Mouse (Mus musculus) hindbrain, embryonic 16.5 days (tissue): ENCODE measurements around the gene Cadm2. TPM values are rescaled to one million over a fixed set of nuclear protein-coding genes. Genes with fewer than 3 reads are reported as not detected.

Source experiments
- ATAC-seq: fragments of 200-750 bp; cut with Nextera tagmentation; 2 replicates; pipeline ENCODE4 v1.8.0; 2017; ENCODE audit warnings: moderate TSS enrichment, moderate library complexity
- H3K27ac ChIP-seq: fragments of 300-500 bp; sonication (generic); 2 replicates; pipeline ENCODE4 v1.5.1; 2014; ENCODE audit warnings: low read depth, mild to moderate bottlenecking, control low read depth, low read length, moderate library complexity
- H3K27me3 ChIP-seq: fragments of 300-500 bp; sonication (generic); replicated peaks from 2 replicates; pipeline ENCODE4 v1.6.1; 2014; ENCODE audit warnings: low read length; ENCODE audit not compliant: control insufficient read depth, insufficient read depth
- H3K36me3 ChIP-seq: fragments of 300-500 bp; sonication (generic); 2 replicates; pipeline ENCODE4 v1.6.1; 2014; ENCODE audit warnings: mild to moderate bottlenecking, low read length, moderate library complexity, mixed read lengths; ENCODE audit not compliant: control insufficient read depth, insufficient read depth
- H3K4me1 ChIP-seq: fragments of 300-500 bp; sonication (generic); 2 replicates; pipeline ENCODE4 v1.6.1; 2014; ENCODE audit warnings: low read depth, low read length; ENCODE audit not compliant: control insufficient read depth, insufficient read depth
- H3K4me2 ChIP-seq: fragments of 300-500 bp; sonication (generic); 2 replicates; pipeline ENCODE4 v1.6.1; 2014; ENCODE audit warnings: mild to moderate bottlenecking, low read length, control low read depth, moderate library complexity
- H3K4me3 ChIP-seq: fragments of 300-500 bp; sonication (generic); 2 replicates; pipeline ENCODE4 v1.5.1; 2014; ENCODE audit warnings: mild to moderate bottlenecking, low read length, control low read depth, moderate library complexity
- H3K9ac ChIP-seq: fragments of 300-500 bp; sonication (generic); 2 replicates; pipeline ENCODE4 v1.6.1; 2014; ENCODE audit warnings: low read depth, mild to moderate bottlenecking, control low read depth, low read length, moderate library complexity
- H3K9me3 ChIP-seq: fragments of 300-500 bp; sonication (generic); 2 replicates; pipeline ENCODE4 v1.6.1; 2014; ENCODE audit warnings: mild to moderate bottlenecking, low read length, moderate library complexity; ENCODE audit not compliant: control insufficient read depth
- WGBS: fragments of 180-500 bp; shearing (Covaris S2); extraction: QIAGEN DNeasy Blood & Tissue Kit; methylation state at CpG from one replicate; pipeline ENCODE4 v1.1.7; 2014; 5-methylcytosine and 5-hydroxymethylcytosine counted together
- polyA plus RNA-seq: library from polyadenylated mRNA; unstranded; fragments of >200 nt; fragmentation: Nextera tagmentation; extraction: Ambion mirVana; gene quantifications from 2 replicates; pipeline ENCODE4 v1.2.1, GENCODE M21; 2015

Gene Cadm2
- polyA plus RNA-seq: 33.6 and 61.1 TPM in 2 replicates

- Histone ChIP-seq H3K9me3 (no peaks in the 10 kb centered on the region), H3K4me3 (peak within 1 kb of the TSS; percentile 76), H3K27me3 (no peaks in the 10 kb centered on the region), H3K27ac (peak within 1 kb of the TSS; percentile 96), H3K9ac (peak within 1 kb of the TSS; percentile 89), H3K4me2 (peak within 1 kb of the TSS; percentile 74), H3K36me3 (no peaks in the 10 kb centered on the region), H3K4me1 (peaks cover 3% of the 10 kb centered on the region; the same call in 1 of the 2 replicates)
- 1% methylated on average over 27 of the region's 35 CpGs for WGBS
- ATAC-seq: peak; percentile 98
These were observed at the start of gene Cadm2 for GRCm38 (mm10) chr16:67620826-67621505. Gene Cadm2, minus strand, starts transcription at chr16:67620908.

DNA sequence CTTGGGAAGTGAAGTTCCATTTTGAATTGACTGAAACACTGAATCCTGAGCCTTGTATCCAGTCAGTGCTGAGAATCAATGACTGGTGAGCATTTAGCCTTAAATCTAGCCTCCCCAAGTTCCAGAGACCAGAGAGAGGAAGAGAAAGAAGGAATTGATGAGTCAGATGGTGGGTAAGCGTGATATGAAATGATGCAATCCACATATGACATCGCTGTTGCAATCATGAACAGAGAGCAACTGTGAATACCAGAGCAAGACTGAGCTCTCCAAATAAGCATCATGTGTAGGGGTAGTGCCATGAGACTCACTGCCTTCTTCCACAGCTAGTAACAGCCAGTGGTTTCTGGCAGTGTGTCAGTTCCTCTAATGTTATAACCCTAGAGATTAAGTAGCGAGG lies 26.2 kb upstream of the Cadm2 start:
- H3K36me3 ChIP-seq: no peaks in the 10 kb centered on the region
- no peak overlapping the region for H3K4me2 ChIP-seq
- H3K27ac ChIP-seq: no peak overlapping the region
- 96% methylated on average over 3 of the region's 3 CpGs for WGBS
- no peak overlapping the region for H3K9ac ChIP-seq
- no peaks in the 10 kb centered on the region for H3K9me3 ChIP-seq
- ATAC-seq: no peak
- H3K27me3 ChIP-seq: no peaks in the 10 kb centered on the region
- no peaks in the 10 kb centered on the region for H3K4me1 ChIP-seq
- no peak overlapping the region for H3K4me3 ChIP-seq

- ATAC-seq: no peak
- 87% methylated on average over 4 of the region's 4 CpGs for WGBS
- H3K9ac ChIP-seq: no peak overlapping the region
- H3K36me3 ChIP-seq: no peaks in the 10 kb centered on the region
- H3K4me2 ChIP-seq: no peak overlapping the region
- H3K4me1 ChIP-seq: no peaks in the 10 kb centered on the region
- H3K9me3 ChIP-seq: no peaks in the 10 kb centered on the region
- no peak overlapping the region for H3K4me3 ChIP-seq
- H3K27me3 ChIP-seq: no peaks in the 10 kb centered on the region
- H3K27ac ChIP-seq: no peak overlapping the region
These were observed 22.9 kb upstream of the Cadm2 start for GRCm38 (mm10) chr16:67643651-67644050.

- Histone ChIP-seq H3K9me3 (no peaks in the 10 kb centered on the region), H3K4me2 (peak overlapping the region; percentile 74), H3K9ac (peak overlapping the region; percentile 89), H3K36me3 (no peaks in the 10 kb centered on the region), H3K27me3 (no peaks in the 10 kb centered on the region), H3K4me3 (peak overlapping the region; percentile 76), H3K4me1 (peaks cover 3% of the 10 kb centered on the region; the same call in 1 of the 2 replicates), H3K27ac (peak overlapping the region; percentile 96)
- peak; percentile 74 for ATAC-seq
- WGBS: 0% methylated on average over 48 of the region's 61 CpGs
These were observed 564 bp downstream of the Cadm2 start for GRCm38 (mm10) chr16:67619906-67620781.

DNA sequence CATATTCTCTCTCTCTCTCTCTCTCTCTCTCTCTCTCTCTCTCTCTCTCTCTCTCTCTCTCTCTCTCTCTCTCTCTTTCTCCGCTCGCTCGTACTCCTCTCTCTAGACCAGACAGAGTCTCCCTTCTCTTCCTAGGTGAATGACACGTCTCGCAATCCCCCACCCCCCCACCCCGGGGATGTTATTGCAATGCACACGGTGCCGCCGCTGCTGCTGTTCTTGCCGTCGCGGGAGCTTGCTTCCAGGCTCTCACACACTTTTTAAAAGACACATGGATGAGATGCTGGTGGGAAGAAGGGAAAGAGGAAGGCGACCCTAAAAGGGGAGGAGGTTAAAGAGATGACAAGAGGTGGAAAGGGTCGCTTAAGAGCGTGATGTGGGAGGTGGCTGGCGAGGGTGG lies 1.3 kb downstream of the Cadm2 start:
- WGBS: under 1% methylated on average over 16 of the region's 16 CpGs
- H3K27me3 ChIP-seq: no peaks in the 10 kb centered on the region
- peak overlapping the region; percentile 89 for H3K9ac ChIP-seq
- peak overlapping the region; percentile 76 for H3K4me3 ChIP-seq
- no peak for ATAC-seq
- H3K9me3 ChIP-seq: no peaks in the 10 kb centered on the region
- H3K36me3 ChIP-seq: no peaks in the 10 kb centered on the region
- peak overlapping the region; percentile 96 for H3K27ac ChIP-seq
- H3K4me2 ChIP-seq: peak overlapping the region; percentile 74
- peaks cover 3% of the 10 kb centered on the region; the same call in 1 of the 2 replicates for H3K4me1 ChIP-seq

DNA sequence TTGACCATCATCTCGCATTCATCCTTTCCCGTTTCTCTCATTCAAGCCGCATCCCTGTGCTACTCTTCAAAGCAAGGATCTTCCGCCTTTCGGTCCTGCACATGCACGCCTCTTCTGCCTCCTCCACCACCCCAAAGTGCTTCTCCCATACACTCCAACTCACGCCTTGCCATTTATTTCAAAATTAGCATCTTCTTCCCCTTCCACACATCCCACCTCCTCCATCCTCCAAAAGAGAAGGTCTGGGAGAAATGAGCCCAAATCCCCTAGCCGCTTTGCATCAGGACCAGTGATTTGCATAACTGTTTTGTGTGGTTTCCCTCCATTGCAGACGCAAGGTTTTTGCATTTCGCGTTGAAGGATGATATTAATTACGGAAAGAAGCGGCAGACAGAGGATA lies 1.9 kb downstream of the Cadm2 start:
- Histone ChIP-seq H3K4me1 (peaks cover 4% of the 10 kb centered on the region), H3K4me3 (peak overlapping the region; percentile 76), H3K36me3 (no peaks in the 10 kb centered on the region), H3K9me3 (no peaks in the 10 kb centered on the region), H3K27ac (peak overlapping the region; percentile 96), H3K9ac (peak overlapping the region; percentile 62), H3K27me3 (no peaks in the 10 kb centered on the region), H3K4me2 (peak overlapping the region; percentile 74)
- WGBS: 6% methylated on average over 13 of the region's 13 CpGs
- no peak for ATAC-seq

DNA sequence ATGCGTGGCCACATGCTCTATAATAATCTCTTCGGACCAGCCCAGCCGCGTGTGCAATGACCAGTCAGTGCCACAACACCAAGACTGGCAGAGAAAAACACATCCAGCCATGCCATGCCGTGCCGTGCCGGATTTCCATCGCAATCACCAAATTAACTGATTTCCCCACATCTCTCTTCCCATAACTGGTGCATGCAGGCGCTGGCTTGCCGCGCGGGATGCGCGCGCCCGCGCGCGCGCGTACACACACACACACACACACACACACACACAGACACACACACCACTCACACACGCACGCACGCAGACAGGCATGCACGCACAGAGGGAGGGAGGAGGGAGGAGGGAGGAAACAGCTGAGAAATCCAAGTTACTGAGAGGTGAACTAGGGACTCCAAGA lies 2.9 kb downstream of the Cadm2 start:
- Histone ChIP-seq H3K4me3 (peak overlapping the region; percentile 76), H3K4me1 (peaks cover 5% of the 10 kb centered on the region), H3K9me3 (no peaks in the 10 kb centered on the region), H3K27ac (peak overlapping the region; percentile 83), H3K9ac (peak overlapping the region; percentile 70), H3K27me3 (no peaks in the 10 kb centered on the region), H3K36me3 (no peaks in the 10 kb centered on the region), H3K4me2 (peak overlapping the region; percentile 74)
- peak; percentile 24 for ATAC-seq
- under 1% methylated on average over 25 of the region's 25 CpGs for WGBS

DNA sequence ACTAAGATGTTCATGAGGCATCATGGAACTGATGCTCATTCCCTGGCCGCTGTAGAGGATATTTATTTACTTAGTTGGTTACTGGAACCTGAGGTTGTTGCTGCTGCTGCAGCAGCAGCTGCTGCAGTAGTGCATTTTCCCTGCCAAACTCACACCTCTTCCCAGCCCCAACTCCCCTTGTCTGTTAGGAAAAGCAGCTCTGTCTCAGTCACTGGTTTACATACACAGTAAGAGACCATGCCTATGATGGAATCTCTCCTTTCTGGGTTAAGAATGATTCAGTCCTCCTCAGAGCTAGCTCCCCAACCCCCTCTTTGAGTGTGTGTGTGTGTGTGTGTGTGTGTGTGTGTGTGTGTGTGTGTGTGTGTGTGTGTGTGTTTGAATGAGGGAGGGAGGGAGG lies 3.5 kb downstream of the Cadm2 start:
- no peak for ATAC-seq
- H3K36me3 ChIP-seq: no peaks in the 10 kb centered on the region
- no peaks in the 10 kb centered on the region for H3K27me3 ChIP-seq
- H3K9me3 ChIP-seq: no peaks in the 10 kb centered on the region
- H3K9ac ChIP-seq: peak overlapping the region; percentile 70
- H3K27ac ChIP-seq: peak overlapping the region; percentile 83
- peak overlapping the region; percentile 76 for H3K4me3 ChIP-seq
- H3K4me2 ChIP-seq: peak overlapping the region; percentile 74
- peaks cover 5% of the 10 kb centered on the region for H3K4me1 ChIP-seq
- 11% methylated on average over 1 of the region's 1 CpGs for WGBS

DNA sequence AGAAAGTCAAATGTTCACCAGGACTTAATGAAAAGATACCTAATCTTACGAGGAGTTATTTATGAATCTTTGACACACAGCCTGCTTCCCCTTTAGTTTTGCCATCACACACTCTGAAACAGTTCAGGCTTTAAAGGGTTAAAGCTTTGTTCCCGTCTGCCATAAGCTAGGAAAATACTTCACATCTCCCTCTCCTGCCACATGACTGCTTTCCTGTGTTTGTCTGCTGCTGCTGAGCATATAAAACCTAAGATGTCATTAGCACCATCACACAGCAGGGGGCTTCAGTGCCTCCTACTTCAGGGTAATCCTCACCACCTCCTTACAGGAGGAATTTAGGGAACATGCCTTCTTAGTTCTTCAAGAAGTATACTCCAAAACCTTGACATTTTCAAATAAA lies 6.8 kb downstream of the Cadm2 start:
- no peak overlapping the region for H3K4me2 ChIP-seq
- 45% methylated on average over 2 of the region's 2 CpGs for WGBS
- H3K27me3 ChIP-seq: no peaks in the 10 kb centered on the region
- no peaks in the 10 kb centered on the region for H3K9me3 ChIP-seq
- no peak overlapping the region for H3K9ac ChIP-seq
- H3K4me1 ChIP-seq: peaks cover 11% of the 10 kb centered on the region
- H3K27ac ChIP-seq: no peak overlapping the region
- ATAC-seq: no peak
- H3K36me3 ChIP-seq: no peaks in the 10 kb centered on the region
- H3K4me3 ChIP-seq: no peak overlapping the region
